ENCODE assay signal across 8 mouse cellular contexts in genomic region chr2:35131991-35132661, GRCm38 (mm10). TPM values are rescaled to one million over a fixed set of nuclear protein-coding genes. Genes with fewer than 3 reads are reported as not detected.
A peak's percentile ranks its signal among the peaks of the same experiment; 100 is the strongest.
DNase-seq lines count a peak whose midpoint lies in the region; ATAC-seq lines count a peak whose summit lies in the region.

No protein-coding gene starts in this region.

- H3K4me1 ChIP-seq in hindbrain, embryonic 12.5 days = peaks cover 9% of the 10 kb centered on the region

- ATAC-seq in hindbrain, embryonic 12.5 days (ENCODE audit: low FRiP score) = peak; percentile 96

- peak; percentile 94 for DNase-seq in Muller cell, postnatal 12 days (ENCODE audit: inconsistent ontology term)
- DNase-seq in cerebellum, adult 9-11 months = peak; percentile 86
- peak; percentile 95 to 98 for DNase-seq in frontal cortex, adult 2 months (ENCODE audit: extremely low spot score in 1 of 2, low spot score in 1 of 2)
- peak; percentile 95 to 96 for DNase-seq in layer of hippocampus, postnatal 14 days (ENCODE audit: low spot score in 2 of 2)
- DNase-seq in lung, postnatal 14 days = peak; percentile 97
- DNase-seq in retina, adult 2 months (ENCODE audit: low read depth, low spot score) = peak; percentile 59
- DNase-seq in thymus, postnatal 36 days = peak; percentile 93 to 95

- no peaks in the 10 kb centered on the region for H3K27me3 ChIP-seq in hindbrain, embryonic 12.5 days

- peaks cover 23% of the 10 kb centered on the region for H3K36me3 ChIP-seq in hindbrain, embryonic 12.5 days

- H3K4me3 ChIP-seq in hindbrain, embryonic 12.5 days = peak overlapping the region; percentile 38

- H3K4me2 ChIP-seq in hindbrain, embryonic 12.5 days (replicated peaks) = peak overlapping the region; percentile 56

- no peaks in the 10 kb centered on the region for H3K9me3 ChIP-seq in hindbrain, embryonic 12.5 days (replicated peaks)

- peak overlapping the region; percentile 44 for H3K27ac ChIP-seq in hindbrain, embryonic 12.5 days

- peak overlapping the region; percentile 45; the same call in 1 of the 2 replicates for H3K9ac ChIP-seq in hindbrain, embryonic 12.5 days

- WGBS in hindbrain, embryonic 12.5 days = under 1% methylated on average over 21 of the region's 21 CpGs

RNA-seq across cellular contexts. Expression of gene Cntrl, which starts 22.8 kb away (rescaled TPM):
- 15.0 and 15.9 TPM in 2 replicates for polyA plus RNA-seq in frontal cortex, adult 2 months (2012; rRNA removed)
- polyA plus RNA-seq in hindbrain, embryonic 12.5 days (2016; fragmentation: Nextera tagmentation; extraction: Ambion mirVana) = 21.3 and 22.7 TPM in 2 replicates
- total RNA-seq in layer of hippocampus, postnatal 14 days (2021) = 10 to 100 TPM; 10.5 to 12.4 TPM

RNA-seq across cellular contexts. Expression of gene AI182371, which starts 30.8 kb away (rescaled TPM):
- polyA plus RNA-seq in frontal cortex, adult 2 months (2012; rRNA removed) = 0.69 and 0.74 TPM in 2 replicates
- 0.31 and 0.36 TPM in 2 replicates for polyA plus RNA-seq in hindbrain, embryonic 12.5 days (2016; fragmentation: Nextera tagmentation; extraction: Ambion mirVana)
- under 1 TPM; 0.21 to 0.52 TPM for total RNA-seq in layer of hippocampus, postnatal 14 days (2021)

Comparison
In these comparisons a context has a peak if more than half of its experiments do, and no peak if none do; other contexts are left out.
1. Peak in every context shown above with its lines: DNase-seq, ATAC-seq, H3K4me3 ChIP-seq and H3K27ac ChIP-seq.